Mouse (Mus musculus) retina, embryonic 14.5 days (tissue): ENCODE data around the gene Tmem262.

Experiments
- DNase-seq: peaks from one replicate; pipeline ENCODE4 v3.0.0-alpha.2; 2015; ENCODE audit warnings: low spot score

Gene Tmem262

GRCm38 (mm10) chr19:6102169-6102853 is 22.5 kb downstream of the Tmem262 start:
- no peak for DNase-seq

- no peak for DNase-seq
These were observed 24.6 kb downstream of the Tmem262 start for GRCm38 (mm10) chr19:6104476-6104875.

- no peak for DNase-seq
These were observed 25.8 kb downstream of the Tmem262 start, which contains the start of gene Naaladl1 for GRCm38 (mm10) chr19:6105586-6105985. TSS of gene Naaladl1 (plus strand) at chr19:6105782.

DNA sequence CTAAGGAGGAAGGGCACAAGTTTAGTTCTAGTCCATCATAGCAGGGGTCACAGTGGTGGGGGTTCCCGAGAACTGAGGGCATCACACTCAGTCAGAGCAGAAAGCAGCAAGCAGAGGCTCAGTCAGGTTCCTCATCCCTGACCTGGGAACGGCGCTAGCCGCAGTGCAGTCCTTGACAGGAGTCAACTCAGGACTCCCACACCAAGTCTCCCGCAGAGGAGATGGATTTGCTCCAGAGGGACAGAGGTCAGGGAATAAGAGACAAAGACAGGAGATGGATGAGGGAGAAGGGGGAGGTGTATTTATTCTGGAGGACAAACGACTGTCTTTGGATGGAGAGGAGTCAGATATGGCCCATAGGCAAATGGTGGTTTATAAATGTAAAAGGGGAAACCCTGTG is 33.3 kb downstream of the Tmem262 start:
- no peak for DNase-seq

DNA sequence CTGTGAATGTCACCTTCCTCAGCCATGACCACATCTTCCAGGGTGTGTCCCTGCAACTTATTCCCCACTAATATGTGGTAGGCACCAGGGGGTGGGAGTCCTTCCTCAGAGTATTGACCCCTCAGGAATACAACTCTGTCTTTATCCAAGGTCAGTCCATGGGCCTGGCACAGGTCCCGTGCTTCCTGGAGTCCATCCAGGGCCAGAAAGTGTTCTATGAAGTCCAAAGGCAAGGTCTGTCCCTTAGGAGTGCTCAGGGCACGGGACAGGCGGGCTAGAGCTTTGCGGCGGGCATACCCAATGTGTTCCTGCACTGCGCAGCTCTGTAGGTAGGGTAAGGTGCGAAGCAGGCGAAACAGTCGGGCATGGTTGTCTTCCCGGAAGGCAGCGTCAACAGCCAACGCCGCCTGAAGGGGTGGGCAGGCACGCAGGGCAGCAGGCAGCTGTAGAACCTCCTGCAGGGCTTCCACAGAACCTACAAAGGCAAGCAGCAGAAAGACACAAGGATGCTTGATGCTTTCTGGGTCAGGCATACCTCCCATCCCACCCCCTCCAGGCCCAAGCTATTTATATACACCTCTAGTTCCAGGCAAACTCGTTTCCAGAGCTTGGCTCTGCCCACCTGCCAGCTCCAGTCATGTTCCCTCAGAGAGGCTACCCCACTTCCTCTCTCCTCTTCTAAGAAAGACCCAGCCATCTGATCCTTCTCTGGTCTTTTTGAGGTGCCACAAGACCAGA is 36.4 kb downstream of the Tmem262 start:
- no peak for DNase-seq

DNA sequence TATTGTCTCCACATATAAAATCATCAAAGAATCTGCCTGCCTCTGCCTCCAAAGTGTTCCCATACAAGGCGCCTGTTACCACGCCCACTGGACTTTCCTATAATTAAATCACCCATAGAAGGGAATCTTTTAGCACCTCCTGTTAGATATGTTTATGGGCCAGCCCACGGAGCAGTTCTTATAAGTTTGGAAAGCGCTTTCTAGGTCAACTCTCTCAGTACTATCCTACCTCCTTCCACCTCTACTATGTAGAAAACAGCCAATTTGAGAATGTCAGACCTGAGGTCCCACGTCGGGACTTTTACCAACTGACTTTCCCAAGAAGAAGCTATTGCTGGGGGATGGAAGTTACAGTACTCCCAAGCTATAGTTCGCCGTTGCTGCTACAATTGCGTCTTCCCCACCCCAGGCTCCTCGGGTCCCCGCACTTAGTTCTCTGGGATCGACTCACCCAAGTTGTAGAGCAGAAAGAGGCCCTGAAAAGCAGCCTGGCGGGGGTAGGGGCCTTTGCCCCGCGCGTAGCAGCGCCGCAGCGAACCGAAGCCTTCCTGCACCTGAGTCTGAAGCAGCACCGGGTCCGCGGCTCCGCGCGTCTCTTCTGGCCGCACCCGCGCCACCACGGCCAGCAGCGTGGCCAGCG is 37.6 kb downstream of the Tmem262 start:
- no peak for DNase-seq

GRCm38 (mm10) chr19:6117986-6118676 is 38.3 kb downstream of the Tmem262 start, which contains the start of gene Sac3d1:
TSS of gene Sac3d1 (minus strand) at chr19:6118650.
- DNase-seq = peak; percentile 95

DNA sequence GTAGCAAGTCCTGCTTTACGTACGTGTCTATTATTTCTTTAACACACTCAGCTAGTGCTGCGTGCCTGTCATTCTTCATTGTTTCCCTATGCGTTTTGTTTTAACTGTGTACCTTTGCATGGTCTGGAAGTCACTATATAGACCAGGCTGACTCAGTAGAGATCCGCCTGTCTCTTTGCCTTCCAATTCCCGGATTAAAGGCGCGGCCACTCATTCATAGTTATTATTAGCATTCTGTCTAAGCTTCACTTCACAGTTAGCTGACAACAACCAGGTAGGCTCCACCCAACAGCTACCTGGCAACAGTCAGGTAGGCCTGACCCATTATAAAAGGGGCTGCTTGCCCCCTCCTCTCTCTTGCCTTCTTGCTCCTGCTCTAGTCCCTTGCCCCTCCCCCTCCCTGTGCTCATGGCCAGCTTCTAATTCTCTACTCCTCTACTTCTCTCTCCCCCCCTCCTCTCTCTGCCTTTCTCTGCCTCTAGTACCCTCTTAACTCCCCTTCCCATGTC is 38.9 kb downstream of the Tmem262 start:
- DNase-seq = peak; percentile 25

GRCm38 (mm10) chr19:6121761-6122160 is 41.9 kb downstream of the Tmem262 start:
- DNase-seq = no peak

- peak; percentile 39 for DNase-seq
These were observed 43.5 kb downstream of the Tmem262 start for GRCm38 (mm10) chr19:6123330-6123729.

DNA sequence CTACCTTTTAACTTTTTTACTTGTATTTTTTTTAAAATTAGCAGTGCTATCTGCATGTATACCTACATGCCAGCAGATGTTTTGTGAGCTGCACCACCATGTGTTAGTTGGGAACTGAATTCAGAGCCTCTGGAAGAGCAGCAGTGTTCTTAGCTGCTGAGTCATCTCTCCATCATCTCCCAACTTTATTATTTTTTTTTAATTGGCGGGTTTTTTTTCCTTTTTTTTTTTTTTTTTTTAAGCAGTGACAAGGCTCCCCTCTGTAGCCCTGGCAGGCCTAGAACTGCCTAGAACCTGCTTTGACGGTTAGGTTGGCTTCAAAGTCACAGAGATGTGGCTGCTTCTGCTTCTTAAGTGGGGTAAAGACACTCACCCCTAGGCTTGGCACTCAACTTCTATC is 45.1 kb downstream of the Tmem262 start:
- no peak for DNase-seq

DNA sequence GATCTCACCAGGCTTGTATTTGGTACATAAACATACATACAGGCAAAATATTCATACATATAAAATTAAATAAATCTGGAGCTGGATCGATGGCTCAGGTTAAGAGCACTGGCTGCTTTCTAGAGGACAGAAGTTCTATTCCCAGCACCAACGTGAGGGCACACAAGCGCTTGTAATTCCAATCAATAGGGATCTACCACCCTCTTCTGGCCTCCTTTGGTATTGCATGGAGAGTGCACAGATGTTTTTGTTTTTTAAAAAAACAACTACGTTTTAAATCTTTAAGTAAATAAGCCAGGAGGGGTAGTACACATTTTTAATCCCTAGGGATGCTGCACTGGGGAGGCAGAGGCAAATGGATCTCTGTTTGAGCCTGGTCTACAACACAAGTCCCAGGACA is 46.5 kb downstream of the Tmem262 start:
- peak; percentile 76 for DNase-seq

GRCm38 (mm10) chr19:6126789-6127580 is 47.2 kb downstream of the Tmem262 start:
- no peak for DNase-seq

GRCm38 (mm10) chr19:6127760-6128341 is 48.0 kb downstream of the Tmem262 start, which contains the start of gene Snx15:
TSS of gene Snx15 (minus strand) at chr19:6128304.
- DNase-seq = peak; percentile 91
